15 mouse cellular contexts compared by ENCODE assay signal in genomic region chr14:61743855-61744408, GRCm38 (mm10).
DNase-seq lines count a peak whose midpoint lies in the region; ATAC-seq and TF ChIP-seq lines count a peak whose summit lies in the region.
"Had no signal": no experiment of that assay in that cellular context is flagged by ENCODE, and none has a peak within 500 bp of the region (broad histone marks: within the 10 kb centered on the region; RNA-seq: fewer than 3 reads in every experiment).

No protein-coding gene starts in this region.

- H3K4me1 ChIP-seq in heart, adult 2 months (ENCODE audit: control insufficient read depth, insufficient read depth, low read length) = no peaks in the 10 kb centered on the region
- peaks cover 17% of the 10 kb centered on the region for H3K4me1 ChIP-seq in megakaryocyte, embryonic 14.5 days
- H3K4me1 ChIP-seq in forebrain, embryonic 12.5 days = peaks cover 6% of the 10 kb centered on the region
- H3K4me1 ChIP-seq: neural tube, embryonic 12.5 days had no signal

- H3K4me2 ChIP-seq in forebrain, embryonic 12.5 days = no peak overlapping the region
- H3K4me2 ChIP-seq: limb, embryonic 12.5 days; neural tube, embryonic 12.5 days had no signal

- peak overlapping the region; percentile 3 for H3ac ChIP-seq in C2C12 (ENCODE audit: control insufficient read depth, insufficient read length, low read depth)

- H3K4me3 ChIP-seq in heart, adult 2 months = no peak overlapping the region
- H3K4me3 ChIP-seq in C2C12 (ENCODE audit: insufficient read depth, poor library complexity, severe bottlenecking) = no peak overlapping the region
- peak overlapping the region; percentile 78 for H3K4me3 ChIP-seq in megakaryocyte, embryonic 14.5 days (replicated peaks)
- no peak overlapping the region for H3K4me3 ChIP-seq in forebrain, embryonic 12.5 days (replicated peaks)
- H3K4me3 ChIP-seq: limb, embryonic 12.5 days; neural tube, embryonic 12.5 days had no signal

- TF ChIP-seq CTCF in heart, adult 2 months (IDR thresholded peaks at IDR 0.05) = no peak
- TF ChIP-seq CTCF in C2C12 (IDR thresholded peaks at IDR 0.05; ENCODE audit: control insufficient read depth, insufficient read depth, insufficient read length) = no peak

- peaks cover 4% of the 10 kb centered on the region for H3K9me3 ChIP-seq in megakaryocyte, embryonic 14.5 days
- peaks cover 2% of the 10 kb centered on the region; the same call in 1 of the 2 replicates for H3K9me3 ChIP-seq in forebrain, embryonic 12.5 days
- H3K9me3 ChIP-seq: neural tube, embryonic 12.5 days had no signal

- H3K27ac ChIP-seq in heart, adult 2 months = no peak overlapping the region
- H3K27ac ChIP-seq in forebrain, embryonic 12.5 days = no peak overlapping the region
- H3K27ac ChIP-seq: hindbrain, postnatal 0 days; limb, embryonic 12.5 days; neural tube, embryonic 12.5 days had no signal

- no peak for TF ChIP-seq EP300 in heart, adult 2 months (IDR thresholded peaks at IDR 0.05; ENCODE audit: insufficient read depth, low read depth, low read length)

- H3K27me3 ChIP-seq in heart, adult 2 months (ENCODE audit: control insufficient read depth, insufficient read depth, low read length) = no peaks in the 10 kb centered on the region
- H3K27me3 ChIP-seq in C2C12 (ENCODE audit: control insufficient read depth, insufficient read depth, insufficient read length) = no peaks in the 10 kb centered on the region
- H3K27me3 ChIP-seq in megakaryocyte, embryonic 14.5 days (replicated peaks) = no peaks in the 10 kb centered on the region
- no peaks in the 10 kb centered on the region for H3K27me3 ChIP-seq in forebrain, embryonic 12.5 days
- H3K27me3 ChIP-seq: limb, embryonic 12.5 days; neural tube, embryonic 12.5 days had no signal

- H3K79me2 ChIP-seq in heart, adult 2 months (replicated peaks; ENCODE audit: control insufficient read depth, insufficient read depth, low read length) = no peaks in the 10 kb centered on the region
- H3K79me2 ChIP-seq in C2C12 (ENCODE audit: control insufficient read depth, insufficient read depth) = no peaks in the 10 kb centered on the region

- DNase-seq in heart, adult 9 months (ENCODE audit: low spot score in 2 of 2) = peak; percentile 8 to 19
- no peak for DNase-seq in heart, adult 2 months
- peak; percentile 11 for DNase-seq in brain, adult 2 months (ENCODE audit: low read depth, low spot score)
- no peak for DNase-seq in kidney, postnatal 10 days
- DNase-seq: adrenal gland, postnatal 10 days; cerebellum, adult 8-10 months; kidney, postnatal 36 days; lung, postnatal 4 days had no signal

- 14% methylated on average over 4 of the region's 4 CpGs for WGBS in heart, adult 2 months
- 34% methylated on average over 4 of the region's 4 CpGs for WGBS in forebrain, embryonic 12.5 days

- no peaks in the 10 kb centered on the region for H3K36me3 ChIP-seq in heart, adult 2 months (ENCODE audit: control insufficient read depth, insufficient read depth, low read length)
- H3K36me3 ChIP-seq in C2C12 (ENCODE audit: control insufficient read depth, insufficient read depth) = no peaks in the 10 kb centered on the region
- no peaks in the 10 kb centered on the region for H3K36me3 ChIP-seq in megakaryocyte, embryonic 14.5 days (replicated peaks; ENCODE audit: low read length)
- H3K36me3 ChIP-seq in forebrain, embryonic 12.5 days (replicated peaks) = no peaks in the 10 kb centered on the region
- H3K36me3 ChIP-seq: limb, embryonic 12.5 days; neural tube, embryonic 12.5 days had no signal

- H3K9ac ChIP-seq in heart, adult 2 months (ENCODE audit: low read depth, low read length) = no peak overlapping the region
- no peak overlapping the region for H3K9ac ChIP-seq in forebrain, embryonic 12.5 days
- H3K9ac ChIP-seq: limb, embryonic 12.5 days; neural tube, embryonic 12.5 days had no signal

- H3K79me3 ChIP-seq in C2C12 (ENCODE audit: low read depth) = no peaks in the 10 kb centered on the region

- TF ChIP-seq POLR2A in heart, adult 2 months (IDR thresholded peaks at IDR 0.05; ENCODE audit: insufficient read depth, low read depth, low read length) = no peak

- intact Hi-C loops in heart, adult 2 months (cut with DNase I) = no loop called here

- no peak for ATAC-seq in CD4-positive, CD25-positive, alpha-beta regulatory T cell, adult 4 months
- no peak for ATAC-seq in forebrain, embryonic 12.5 days (ENCODE audit: low FRiP score)
- ATAC-seq: hindbrain, postnatal 0 days had no signal

TF ChIP-seq in C2C12, 6 proteins besides CTCF, POLR2A, EP300 and RAD21:
- TF ChIP-seq MAX (IDR thresholded peaks at IDR 0.05) (no peak), CEBPB (IDR thresholded peaks at IDR 0.05; ENCODE audit: low read depth) (no peak), MYOD1 (IDR thresholded peaks at IDR 0.05; ENCODE audit: control insufficient read depth, insufficient read length, low read depth) (no peak), USF1 (IDR thresholded peaks at IDR 0.05; ENCODE audit: low read depth) (no peak), FOSL1 (IDR thresholded peaks at IDR 0.05; ENCODE audit: insufficient read depth, low read length, poor library complexity, severe bottlenecking) (no peak), MYOG (IDR thresholded peaks at IDR 0.05; ENCODE audit: control insufficient read depth, extremely low read depth, insufficient read length) (no peak)
TF ChIP-seq in C2C12: peak in this region for 0.

Comparison
In these comparisons a context has a peak if more than half of its experiments do, and no peak if none do; other contexts are left out.
1. DNase-seq: peak in heart, adult 9 months (2 of 2) and brain, adult 2 months (single experiment); none in heart, adult 2 months (0 of 2) and kidney, postnatal 10 days (single experiment).